9 mouse cellular contexts compared by ENCODE assay signal in genomic region chr10:116330961-116331510, GRCm38 (mm10). TPM values are rescaled to one million over a fixed set of nuclear protein-coding genes. Genes with fewer than 3 reads are reported as not detected.
DNase-seq lines count a peak whose midpoint lies in the region; ATAC-seq lines count a peak whose summit lies in the region.
"Had no signal": no experiment of that assay in that cellular context is flagged by ENCODE, and none has a peak within 500 bp of the region (broad histone marks: within the 10 kb centered on the region; RNA-seq: fewer than 3 reads in every experiment).

No protein-coding gene starts in this region.

- no peak overlapping the region for H3K9ac ChIP-seq in hindbrain, embryonic 11.5 days (ENCODE audit: low read depth, low read length)
- 0 out of 2 replicates have a peak overlapping the region, but pooled peaks have one; percentile 20 for H3K9ac ChIP-seq in midbrain, embryonic 12.5 days (replicated peaks)

- H3K27ac ChIP-seq in heart, embryonic 10.5 days, result no peak overlapping the region
- H3K27ac ChIP-seq in hindbrain, embryonic 11.5 days (ENCODE audit: low read depth, low read length), result no peak overlapping the region
- H3K27ac ChIP-seq in midbrain, embryonic 12.5 days (replicated peaks), result no peak overlapping the region

- intact Hi-C loops in heart, postnatal 10 days (cut with DNase I), result loop anchor here (1.0 to 5.0 kb wide), 4 partner anchors 141 to 561 kb away; partner anchors contain the start of gene Kcnmb4

- H3K27me3 ChIP-seq in heart, embryonic 10.5 days (ENCODE audit: insufficient read depth, poor library complexity, severe bottlenecking), result no peaks in the 10 kb centered on the region
- no peaks in the 10 kb centered on the region for H3K27me3 ChIP-seq in hindbrain, embryonic 11.5 days (ENCODE audit: control insufficient read depth, insufficient read depth, low read length)
- H3K27me3 ChIP-seq in midbrain, embryonic 12.5 days, result no peaks in the 10 kb centered on the region

- no peak for DNase-seq in heart, embryonic 10.5 days (ENCODE audit: low spot score)
- no peak for DNase-seq in heart, postnatal 10 days
- peak; percentile 15 for DNase-seq in cerebellum, adult 11 months
- DNase-seq in hindbrain, embryonic 11.5 days (ENCODE audit: low spot score), result no peak
- no peak for DNase-seq in adrenal gland, postnatal 25 days
- DNase-seq in kidney, adult 11 months, result no peak
- DNase-seq in B cell, adult 2 months, result no peak

- ATAC-seq in hindbrain, embryonic 11.5 days (ENCODE audit: low FRiP score), result no peak
- 0 out of 2 replicates have a peak, but pooled peaks have one; percentile 34 for ATAC-seq in midbrain, embryonic 12.5 days (ENCODE audit: low FRiP score, low read depth)

- H3K4me1 ChIP-seq in heart, embryonic 10.5 days, result no peaks in the 10 kb centered on the region
- no peaks in the 10 kb centered on the region for H3K4me1 ChIP-seq in hindbrain, embryonic 11.5 days (replicated peaks; ENCODE audit: control insufficient read depth, insufficient read depth, low read length)
- H3K4me1 ChIP-seq in midbrain, embryonic 12.5 days, result no peaks in the 10 kb centered on the region

- peak overlapping the region; percentile 28 for H3K4me2 ChIP-seq in hindbrain, embryonic 11.5 days (replicated peaks; ENCODE audit: low read depth, low read length)
- H3K4me2 ChIP-seq in midbrain, embryonic 12.5 days (replicated peaks), result peak overlapping the region; percentile 44

- H3K4me3 ChIP-seq in heart, embryonic 10.5 days, result peak overlapping the region; percentile 52
- H3K4me3 ChIP-seq in hindbrain, embryonic 11.5 days (ENCODE audit: low read depth, low read length), result no peak overlapping the region; the same call in 1 of the 2 replicates
- peak overlapping the region; percentile 18; the same call in 1 of the 2 replicates for H3K4me3 ChIP-seq in midbrain, embryonic 12.5 days

- no peaks in the 10 kb centered on the region for H3K9me3 ChIP-seq in heart, embryonic 10.5 days
- H3K9me3 ChIP-seq in hindbrain, embryonic 11.5 days (ENCODE audit: control insufficient read depth, low read length), result no peaks in the 10 kb centered on the region
- no peaks in the 10 kb centered on the region for H3K9me3 ChIP-seq in midbrain, embryonic 12.5 days

- no peaks in the 10 kb centered on the region for H3K36me3 ChIP-seq in heart, embryonic 10.5 days
- no peaks in the 10 kb centered on the region for H3K36me3 ChIP-seq in hindbrain, embryonic 11.5 days (ENCODE audit: control insufficient read depth, insufficient read depth, low read length)
- no peaks in the 10 kb centered on the region for H3K36me3 ChIP-seq in midbrain, embryonic 12.5 days

- 16% methylated on average over 23 of the region's 23 CpGs for WGBS in heart, embryonic 10.5 days
- WGBS in hindbrain, embryonic 11.5 days, result 26% methylated on average over 23 of the region's 23 CpGs
- WGBS in midbrain, embryonic 12.5 days, result 24% methylated on average over 23 of the region's 23 CpGs

RNA-seq across cellular contexts. Expression of gene Ptprb, which starts 55.7 kb away (rescaled TPM):
- polyA plus RNA-seq in heart, embryonic 10.5 days (2016; fragmentation: Nextera tagmentation; extraction: Ambion mirVana), result 5.4 and 7.4 TPM in 2 replicates
- 10 to 100 TPM; 86.4 to 93.2 TPM for total RNA-seq in heart, postnatal 10 days (2021)
- polyA plus RNA-seq in hindbrain, embryonic 11.5 days (2014; fragmentation: Nextera tagmentation; extraction: Ambion mirVana), result 2.6 and 2.8 TPM in 2 replicates
- 3.2 and 4.2 TPM in 2 replicates for polyA plus RNA-seq in midbrain, embryonic 12.5 days (2016; fragmentation: Nextera tagmentation; extraction: Ambion mirVana)
- total RNA-seq in adrenal gland, postnatal 25 days (2021), result 32.8 and 42.3 TPM in 2 replicates
- total RNA-seq: common myeloid progenitor, adult 5-6 weeks had no signal
